Mouse (Mus musculus): ENCODE data around the gene Igf2bp1. TPM values are rescaled to one million over a fixed set of nuclear protein-coding genes. Genes with fewer than 3 reads are reported as not detected.

The Igf2bp1 gene
- polyA plus RNA-seq, 1 experiment from 2014 or later: 104 TPM

DNA sequence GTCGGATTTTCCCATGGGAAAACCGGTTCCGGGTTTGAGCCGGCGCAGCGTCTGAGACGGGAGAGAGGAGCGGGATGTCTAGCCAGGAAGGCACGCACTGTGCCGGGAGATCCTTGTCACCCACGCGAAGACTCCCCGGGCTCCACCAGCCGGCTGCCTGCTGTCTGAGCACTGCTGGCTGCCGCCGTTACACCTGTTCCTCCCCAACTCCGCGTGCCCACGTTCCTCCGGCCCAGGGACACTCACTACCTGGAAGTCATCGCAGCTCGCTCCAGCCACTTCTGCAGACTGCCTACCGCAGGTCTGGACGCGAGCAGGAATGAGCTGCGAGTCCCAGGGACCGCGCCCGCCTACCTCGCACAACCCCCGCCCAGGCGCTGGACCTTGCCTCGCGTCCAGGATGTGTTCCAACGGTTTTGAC, 91.2 kb downstream of the Igf2bp1 start, which contains the start of gene B4galnt2:
TSS of gene B4galnt2 (minus strand) at position 321 of the 421 bp plus-strand sequence.
- peaks cover 17% of the 10 kb centered on the region; the same call in 1 of the 2 replicates for H3K4me1 ChIP-seq
- no peaks in the 10 kb centered on the region for H3K36me3 ChIP-seq
- H3K9ac ChIP-seq (replicated peaks): no peak within 1 kb of the TSS; the same call in 1 of the 2 replicates
- peak within 1 kb of the TSS; percentile 26 for H3K4me3 ChIP-seq
- WGBS: under 1% methylated on average over 35 of the region's 35 CpGs
- no peaks in the 10 kb centered on the region for H3K9me3 ChIP-seq
- peaks cover 78% of the 10 kb centered on the region for H3K27me3 ChIP-seq
- ATAC-seq (ENCODE audit: low FRiP score, low read depth): no peak
- no peak within 1 kb of the TSS for H3K27ac ChIP-seq (replicated peaks)
- H3K4me2 ChIP-seq (replicated peaks): peak within 1 kb of the TSS; percentile 39

DNA sequence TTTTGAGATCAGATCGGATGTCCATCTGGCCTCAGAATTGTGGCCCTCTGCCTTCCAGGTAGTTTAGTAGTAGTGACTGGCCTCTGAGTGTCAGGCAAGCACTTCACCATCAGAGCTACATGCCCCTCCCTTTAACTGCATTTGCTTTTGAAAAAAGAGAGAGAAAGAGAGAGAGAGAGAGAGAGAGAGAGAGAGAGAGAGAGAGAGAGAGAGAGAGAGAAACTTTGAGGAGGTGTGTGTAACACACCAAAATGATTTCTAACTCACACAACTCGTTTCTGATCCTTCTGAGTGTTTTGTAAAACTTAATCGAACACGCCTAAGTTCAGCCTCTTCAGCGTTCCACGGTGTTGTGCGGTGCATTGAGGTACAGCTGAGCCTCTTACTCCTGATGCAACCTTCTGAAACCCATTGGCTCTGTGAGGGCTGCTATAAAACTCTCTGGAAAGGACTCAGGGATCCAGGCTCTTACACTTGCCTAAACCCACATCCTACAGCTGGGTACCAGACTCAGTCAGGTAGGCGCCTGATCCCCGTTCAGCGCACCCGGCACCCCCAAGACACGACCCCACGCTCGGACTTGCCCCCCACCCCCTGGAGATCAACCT, 91.7 kb downstream of the Igf2bp1 start:
- peak overlapping the region; percentile 26 for H3K4me3 ChIP-seq
- 3% methylated on average over 14 of the region's 14 CpGs for WGBS
- peaks cover 78% of the 10 kb centered on the region for H3K27me3 ChIP-seq
- H3K9me3 ChIP-seq: no peaks in the 10 kb centered on the region
- ATAC-seq (ENCODE audit: low FRiP score, low read depth): no peak
- no peak overlapping the region for H3K27ac ChIP-seq (replicated peaks)
- no peak overlapping the region for H3K9ac ChIP-seq (replicated peaks)
- no peaks in the 10 kb centered on the region for H3K36me3 ChIP-seq
- peaks cover 17% of the 10 kb centered on the region; the same call in 1 of the 2 replicates for H3K4me1 ChIP-seq
- peak overlapping the region; percentile 39 for H3K4me2 ChIP-seq (replicated peaks)

DNA sequence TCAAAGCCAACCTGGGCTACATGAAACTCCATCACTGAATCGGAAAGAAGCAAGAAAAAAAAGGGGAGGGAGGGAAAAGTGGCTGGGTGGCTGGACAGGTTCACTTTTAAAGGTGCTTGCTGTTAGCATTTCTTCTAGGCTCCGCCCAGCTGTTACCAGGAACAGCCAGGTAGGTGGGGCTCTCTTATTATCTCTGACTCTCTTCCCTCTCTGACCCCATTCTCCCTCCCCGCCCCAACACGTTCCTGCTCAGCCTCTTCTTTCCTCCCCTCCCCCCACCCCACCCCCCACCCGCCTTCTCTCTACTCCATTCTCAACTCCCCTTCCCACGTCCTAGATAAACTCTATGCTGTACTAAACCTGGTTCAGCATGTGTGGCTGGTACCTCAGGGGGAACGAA, 94.2 kb downstream of the Igf2bp1 start:
- WGBS: 25% methylated on average over 5 of the region's 7 CpGs
- peaks cover 55% of the 10 kb centered on the region for H3K27me3 ChIP-seq

DNA sequence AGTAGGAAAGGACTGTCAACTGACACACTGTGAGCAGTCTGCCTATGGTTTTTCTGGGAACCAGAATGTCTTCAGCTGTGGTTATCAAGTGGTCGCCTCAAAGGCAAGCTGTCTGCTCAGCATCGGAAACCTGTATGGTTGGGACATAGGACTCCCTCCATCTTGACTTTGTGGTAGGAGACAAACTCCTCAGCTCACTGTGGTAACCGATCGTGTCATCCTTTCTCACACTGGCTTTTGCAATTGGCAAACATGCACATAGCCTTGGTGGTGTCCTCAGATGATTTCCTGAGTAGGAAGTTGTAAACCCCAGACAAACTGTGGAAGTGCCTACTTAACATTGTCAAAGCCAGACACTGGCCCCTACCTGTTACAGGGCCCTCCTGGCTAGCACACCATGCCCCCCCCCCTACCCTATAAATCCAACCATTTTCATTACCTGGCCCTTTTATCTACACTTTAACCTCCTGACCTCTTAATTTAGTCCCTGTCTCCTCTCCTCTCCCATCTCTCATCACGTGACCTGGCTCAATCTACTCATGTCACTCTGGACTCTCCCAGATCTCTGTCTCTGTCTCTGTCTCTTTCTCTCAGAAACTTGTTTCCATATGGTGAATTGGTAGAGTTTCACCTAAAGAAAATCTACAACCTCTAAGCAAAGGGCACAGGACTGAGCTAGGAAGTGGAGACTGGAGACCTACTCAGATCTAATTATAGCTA, 97.8 kb downstream of the Igf2bp1 start:
- no peaks in the 10 kb centered on the region for H3K36me3 ChIP-seq
- no peaks in the 10 kb centered on the region for H3K9me3 ChIP-seq
- 86% methylated on average over 5 of the region's 5 CpGs for WGBS

More for the DNA sequence above, 94.2 kb downstream of the Igf2bp1 start:
- Histone ChIP-seq H3K4me2 (replicated peaks) (no peak overlapping the region), H3K9me3 (no peaks in the 10 kb centered on the region), H3K4me3 (no peak overlapping the region), H3K4me1 (peaks cover 17% of the 10 kb centered on the region; the same call in 1 of the 2 replicates), H3K27ac (replicated peaks) (no peak overlapping the region), H3K36me3 (no peaks in the 10 kb centered on the region), H3K9ac (replicated peaks) (no peak overlapping the region)
- ATAC-seq (ENCODE audit: low FRiP score, low read depth): no peak

More for the DNA sequence above, 97.8 kb downstream of the Igf2bp1 start:
- no peak for ATAC-seq (ENCODE audit: low FRiP score, low read depth)
- Histone ChIP-seq H3K27ac (replicated peaks) (no peak overlapping the region), H3K9ac (replicated peaks) (no peak overlapping the region), H3K4me1 (no peaks in the 10 kb centered on the region), H3K4me2 (replicated peaks) (no peak overlapping the region), H3K27me3 (peaks cover 20% of the 10 kb centered on the region), H3K4me3 (no peak overlapping the region)

Small RNAs within 50 kb of the gene (microRNA-seq; reads per million reads assigned to microRNA genes)
- 0.70 reads per million for gene Mir3063

Other genes starting within 250 kb of the Igf2bp1 start
- gene Phospho1, start 181.4 kb downstream of the Igf2bp1 start, polyA plus RNA-seq (2016; fragmentation: Nextera tagmentation; extraction: Ambion mirVana): not detected in 2 replicates
- 2.6 and 4.1 TPM in 2 replicates for gene Gngt2, start 168.7 kb downstream of the Igf2bp1 start, polyA plus RNA-seq (2016; fragmentation: Nextera tagmentation; extraction: Ambion mirVana)
- gene Abi3, start 163.5 kb downstream of the Igf2bp1 start, polyA plus RNA-seq (2016; fragmentation: Nextera tagmentation; extraction: Ambion mirVana): 1.8 TPM in 2 replicates
- not detected in 2 replicates for gene B4galnt2, start 91.0 kb downstream of the Igf2bp1 start, polyA plus RNA-seq (2016; fragmentation: Nextera tagmentation; extraction: Ambion mirVana)
- not detected in 2 replicates for gene Gip, start 18.6 kb upstream of the Igf2bp1 start, polyA plus RNA-seq (2016; fragmentation: Nextera tagmentation; extraction: Ambion mirVana)
- 111 and 126 TPM in 2 replicates for gene Snf8, start 28.9 kb upstream of the Igf2bp1 start, polyA plus RNA-seq (2016; fragmentation: Nextera tagmentation; extraction: Ambion mirVana)
- gene Ube2z, start 59.4 kb upstream of the Igf2bp1 start, polyA plus RNA-seq (2016; fragmentation: Nextera tagmentation; extraction: Ambion mirVana): 36.1 and 42.1 TPM in 2 replicates
- 364 and 367 TPM in 2 replicates for gene Atp5g1, start 69.7 kb upstream of the Igf2bp1 start, polyA plus RNA-seq (2016; fragmentation: Nextera tagmentation; extraction: Ambion mirVana)
- gene Calcoco2, start 106.0 kb upstream of the Igf2bp1 start, polyA plus RNA-seq (2016; fragmentation: Nextera tagmentation; extraction: Ambion mirVana): not detected in 2 replicates
- gene Ttll6, start 127.8 kb upstream of the Igf2bp1 start, polyA plus RNA-seq (2016; fragmentation: Nextera tagmentation; extraction: Ambion mirVana): not detected in 2 replicates
- gene Hoxb13, start 188.4 kb upstream of the Igf2bp1 start, polyA plus RNA-seq (2016; fragmentation: Nextera tagmentation; extraction: Ambion mirVana): not detected in 2 replicates

Measured in midbrain, embryonic 12.5 days (tissue).